Mouse (Mus musculus): ENCODE measurements at regions not wholly inside any gene's neighbourhood (a gene's known extent, or its start where the extent isn't known, plus 50 kb on each side); places are given as distances from the start of the nearest gene placed in this dataset.

GRCm38 (mm10) chr2:80878437-80878836 is 261.4 kb downstream of the Nup35 start:
- Histone ChIP-seq H3K36me3 (ENCODE audit: control insufficient read depth in 1 of 2, insufficient read depth in 2 of 2, low read length in 2 of 2) (no peaks in the 10 kb centered on the region), H3K27ac (ENCODE audit: control insufficient read depth, low read depth, low read length) (no peak overlapping the region)
- no peak for TF ChIP-seq MAZ (IDR thresholded peaks at IDR 0.05; ENCODE audit: low read depth, low read length)
- TF ChIP-seq MYB (IDR thresholded peaks at IDR 0.05; ENCODE audit: low read depth, low read length), result no peak
- no peak for TF ChIP-seq POLR2AphosphoS2 (IDR thresholded peaks at IDR 0.05; ENCODE audit: low read length)
- TF ChIP-seq ZMIZ1 (IDR thresholded peaks at IDR 0.05; ENCODE audit: low read depth, low read length), result no peak
- TF ChIP-seq ETS1 (IDR thresholded peaks at IDR 0.05; ENCODE audit: low read depth, low read length), result no peak
- TF ChIP-seq RAD21 (IDR thresholded peaks at IDR 0.05; ENCODE audit: low read depth, low read length), result no peak; the same call in 1 of the 2 replicates
- no peak for TF ChIP-seq TAL1 (IDR thresholded peaks at IDR 0.05; ENCODE audit: low read length)
- TF ChIP-seq CHD2 (IDR thresholded peaks at IDR 0.05; ENCODE audit: low read length), result no peak
- no peak for TF ChIP-seq CHD1 (IDR thresholded peaks at IDR 0.05; ENCODE audit: low read depth, low read length)
- no peak for TF ChIP-seq SMC3 (IDR thresholded peaks at IDR 0.05; ENCODE audit: low read depth, low read length)
- TF ChIP-seq POLR2A (IDR thresholded peaks at IDR 0.05; ENCODE audit: control insufficient read depth in 1 of 2, insufficient read depth in 1 of 2, low read depth in 1 of 2, low read length in 2 of 2, poor library complexity in 1 of 2), result no peak
- no peak for TF ChIP-seq ZNF384 (IDR thresholded peaks at IDR 0.05; ENCODE audit: low read depth, low read length)
- TF ChIP-seq TCF12 (IDR thresholded peaks at IDR 0.05; ENCODE audit: low read depth, low read length), result no peak
- TF ChIP-seq MXI1 (IDR thresholded peaks at IDR 0.05; ENCODE audit: low read depth, low read length), result no peak
- TF ChIP-seq MYC (IDR thresholded peaks at IDR 0.05; ENCODE audit: low read depth, low read length), result no peak
- no peak for TF ChIP-seq MAX (IDR thresholded peaks at IDR 0.05; ENCODE audit: low read length)
- no peak for TF ChIP-seq RCOR1 (IDR thresholded peaks at IDR 0.05; ENCODE audit: low read depth, low read length)
- no peak for TF ChIP-seq NRF1 (IDR thresholded peaks at IDR 0.05; ENCODE audit: insufficient read depth, low read depth, low read length, poor library complexity, severe bottlenecking)
- no peak for TF ChIP-seq BHLHE40 (IDR thresholded peaks at IDR 0.05; ENCODE audit: borderline replicate concordance, low read depth, low read length)
- no peak for TF ChIP-seq ZC3H11A (IDR thresholded peaks at IDR 0.05; ENCODE audit: low read depth, low read length)

GRCm38 (mm10) chr2:80884231-80884630 is 267.2 kb downstream of the Nup35 start:
- Histone ChIP-seq H3K4me3 (ENCODE audit: control insufficient read depth in 1 of 2, insufficient read depth in 1 of 2, low read depth in 2 of 2, low read length in 2 of 2) (no peak overlapping the region), H3K9me3 (replicated peaks; ENCODE audit: insufficient read depth, low read length) (no peaks in the 10 kb centered on the region), H3K4me1 (ENCODE audit: control insufficient read depth in 1 of 2, insufficient read depth in 2 of 2, low read length in 2 of 2) (no peaks in the 10 kb centered on the region), H3K79me2 (ENCODE audit: control insufficient read depth, insufficient read depth, low read length, poor library complexity) (no peaks in the 10 kb centered on the region), H3K27me3 (ENCODE audit: control insufficient read depth in 1 of 2, insufficient read depth in 2 of 2, low read length in 2 of 2) (no peaks in the 10 kb centered on the region), H3K36me3 (ENCODE audit: control insufficient read depth in 1 of 2, insufficient read depth in 2 of 2, low read length in 2 of 2) (no peaks in the 10 kb centered on the region), H3K9ac (ENCODE audit: control insufficient read depth, low read depth, low read length, poor library complexity, severe bottlenecking) (no peak overlapping the region), H3K27ac (ENCODE audit: control insufficient read depth, low read depth, low read length) (no peak overlapping the region)
- no peak for DNase-seq (ENCODE audit: low read depth, low spot score)
- TF ChIP-seq TBP (IDR thresholded peaks at IDR 0.05; ENCODE audit: low read depth, low read length) (no peak), ZC3H11A (IDR thresholded peaks at IDR 0.05; ENCODE audit: low read depth, low read length) (no peak), SMC3 (IDR thresholded peaks at IDR 0.05; ENCODE audit: low read depth, low read length) (no peak), POLR2AphosphoS5 (IDR thresholded peaks at IDR 0.05; ENCODE audit: borderline replicate concordance, low read depth, low read length) (no peak)

More at GRCm38 (mm10) chr2:80878437-80878836, 261.4 kb downstream of the Nup35 start:
- Histone ChIP-seq H3K79me2 (ENCODE audit: control insufficient read depth, insufficient read depth, low read length, poor library complexity) (no peaks in the 10 kb centered on the region), H3K9me3 (replicated peaks; ENCODE audit: insufficient read depth, low read length) (no peaks in the 10 kb centered on the region), H3K4me3 (ENCODE audit: control insufficient read depth in 1 of 2, insufficient read depth in 1 of 2, low read depth in 2 of 2, low read length in 2 of 2) (no peak overlapping the region), H3K9ac (ENCODE audit: control insufficient read depth, low read depth, low read length, poor library complexity, severe bottlenecking) (no peak overlapping the region), H3K4me1 (ENCODE audit: control insufficient read depth in 1 of 2, insufficient read depth in 2 of 2, low read length in 2 of 2) (no peaks in the 10 kb centered on the region), H3K27me3 (ENCODE audit: control insufficient read depth in 1 of 2, insufficient read depth in 2 of 2, low read length in 2 of 2) (no peaks in the 10 kb centered on the region)
- DNase-seq (ENCODE audit: low read depth, low spot score), result no peak
